Mouse (Mus musculus): ENCODE measurements around the gene Hnrnph1.

GRCm38 (mm10) chr11:50389616-50390015 is 12.8 kb downstream of the Hnrnph1 start:
- no peak for TF ChIP-seq CTCF (IDR thresholded peaks at IDR 0.05; ENCODE audit: control insufficient read depth, insufficient read depth, low read length)
- no peak for TF ChIP-seq POLR2A (IDR thresholded peaks at IDR 0.05; ENCODE audit: borderline replicate concordance, control insufficient read depth, low read depth, low read length)
